Mouse (Mus musculus) olfactory bulb, adult 2 months (tissue): ENCODE measurements around the gene Gopc. TPM values are rescaled to one million over a fixed set of nuclear protein-coding genes. Genes with fewer than 3 reads are reported as not detected.
"Not testable (repeated sequence)": the region's sequence is repeated elsewhere in the genome, so short reads cannot be mapped to it uniquely, and the experiment has no call there.

Experiments used
- H3K27ac ChIP-seq: fragments of 200-500 bp; 2 replicates; pipeline ENCODE4 v1.5.1; 2012; ENCODE audit warnings: low read depth, low read length; ENCODE audit not compliant: insufficient read depth
- H3K4me1 ChIP-seq: fragments of 200-500 bp; 2 replicates; pipeline ENCODE4 v1.6.1; 2012; ENCODE audit warnings: low read length; ENCODE audit not compliant: control insufficient read depth, insufficient read depth
- H3K4me3 ChIP-seq: fragments of 200-500 bp; 2 replicates; pipeline ENCODE4 v1.5.1; 2012; ENCODE audit warnings: mild to moderate bottlenecking, low read depth, low read length, moderate library complexity; ENCODE audit not compliant: insufficient read depth
- CTCF ChIP-seq: fragments of 200-500 bp; IDR thresholded peaks from 2 replicates; pipeline ENCODE4 v1.5.1; 2012; ENCODE audit warnings: low read depth, mild to moderate bottlenecking, low read length, moderate library complexity; ENCODE audit not compliant: insufficient read depth
- POLR2A ChIP-seq: fragments of 200-500 bp; IDR thresholded peaks from 2 replicates; pipeline ENCODE4 v1.6.1; 2012; ENCODE audit warnings: mild to moderate bottlenecking, low read depth, low read length, moderate library complexity; ENCODE audit not compliant: insufficient read depth
- WGBS: fragments of 180-500 bp; shearing (Covaris S2); methylation state at CpG from one replicate; pipeline ENCODE4 v1.1.7; 2018; 5-methylcytosine and 5-hydroxymethylcytosine counted together
- polyA plus RNA-seq: library from polyadenylated mRNA; stranded (reverse); fragments of >200 nt; gene quantifications from 2 replicates; pipeline ENCODE4 v1.2.4, GENCODE M21; 2012; ENCODE audit warnings: low replicate concordance; ENCODE audit not compliant: missing spikeins, insufficient read depth, insufficient read length

Gene Gopc
- polyA plus RNA-seq, 1 experiment: not detected

GRCm38 (mm10) chr10:52376422-52376821 is 5.5 kb downstream of the Gopc start:
- 92% methylated on average over 2 of the region's 2 CpGs for WGBS
- Histone ChIP-seq H3K27ac (no peak overlapping the region), H3K4me1 (no peaks in the 10 kb centered on the region), H3K4me3 (no peak overlapping the region)
- TF ChIP-seq CTCF (no peak), POLR2A (no peak)

DNA sequence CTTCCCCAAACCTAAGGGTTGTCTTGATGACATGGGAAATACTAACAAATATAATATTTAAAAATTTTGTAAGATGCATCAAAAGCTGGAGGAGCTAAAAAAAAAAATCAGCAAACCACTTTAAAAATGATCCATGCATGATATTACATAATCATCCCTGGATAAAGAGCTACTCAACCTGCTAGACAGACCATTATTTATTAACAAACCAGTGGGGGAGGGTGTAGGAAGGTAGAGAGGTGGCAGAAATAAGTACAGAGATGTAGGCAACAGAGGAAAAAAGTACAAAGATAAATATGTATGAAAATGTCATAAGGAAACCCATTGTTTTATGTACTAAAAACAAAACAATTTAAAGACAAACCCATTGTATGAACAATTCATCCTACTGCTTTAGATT is 7.3 kb downstream of the Gopc start:
- Histone ChIP-seq H3K4me3 (no peak overlapping the region), H3K27ac (no peak overlapping the region), H3K4me1 (no peaks in the 10 kb centered on the region)
- no peak for TF ChIP-seq CTCF
- TF ChIP-seq POLR2A: no peak

DNA sequence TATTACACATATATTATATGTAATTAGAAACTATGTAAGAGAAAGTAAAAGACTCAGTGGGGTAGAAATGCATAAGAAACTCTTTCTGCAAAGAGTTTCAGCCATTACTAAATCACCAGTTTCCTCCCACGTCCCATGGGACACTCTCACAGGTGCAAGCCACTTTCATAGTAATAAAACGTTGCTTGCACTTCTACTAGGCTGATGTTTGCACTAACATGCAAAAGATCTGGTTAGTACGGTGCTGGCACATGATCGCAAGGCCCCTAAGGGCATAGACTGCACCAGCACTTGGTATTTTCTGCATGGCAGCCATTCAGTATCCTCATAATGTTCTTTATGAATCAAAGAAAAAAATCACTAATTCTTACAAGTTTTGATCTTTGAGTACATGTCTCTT is 8.1 kb downstream of the Gopc start:
- Histone ChIP-seq H3K4me1 (no peaks in the 10 kb centered on the region), H3K27ac (no peak overlapping the region), H3K4me3 (no peak overlapping the region)
- no peak for TF ChIP-seq CTCF
- TF ChIP-seq POLR2A: no peak
- WGBS: 84% methylated on average over 4 of the region's 4 CpGs

DNA sequence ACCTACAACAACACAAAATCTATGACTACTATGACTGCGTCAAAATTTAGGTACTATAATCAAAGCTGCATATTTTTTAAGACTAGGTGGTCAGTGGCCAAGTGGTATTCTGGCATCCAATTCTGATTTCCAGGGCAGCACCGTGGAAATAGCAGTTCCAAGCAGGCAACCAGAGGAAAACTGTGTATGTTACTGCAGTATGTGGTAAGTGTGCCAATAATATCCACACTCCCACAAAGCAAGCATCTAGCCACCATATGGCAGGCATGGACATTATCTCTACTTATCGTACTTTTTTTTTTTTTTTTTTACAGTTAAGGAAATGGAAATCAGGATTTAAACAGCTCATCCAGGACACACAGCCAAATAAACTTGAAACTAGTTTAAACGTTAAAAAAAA is 13.5 kb downstream of the Gopc start:
- 89% methylated on average over 4 of the region's 4 CpGs for WGBS
- H3K4me3 ChIP-seq: no peak overlapping the region
- no peak overlapping the region for H3K27ac ChIP-seq
- TF ChIP-seq POLR2A (no peak), CTCF (no peak)
- H3K4me1 ChIP-seq: no peaks in the 10 kb centered on the region

DNA sequence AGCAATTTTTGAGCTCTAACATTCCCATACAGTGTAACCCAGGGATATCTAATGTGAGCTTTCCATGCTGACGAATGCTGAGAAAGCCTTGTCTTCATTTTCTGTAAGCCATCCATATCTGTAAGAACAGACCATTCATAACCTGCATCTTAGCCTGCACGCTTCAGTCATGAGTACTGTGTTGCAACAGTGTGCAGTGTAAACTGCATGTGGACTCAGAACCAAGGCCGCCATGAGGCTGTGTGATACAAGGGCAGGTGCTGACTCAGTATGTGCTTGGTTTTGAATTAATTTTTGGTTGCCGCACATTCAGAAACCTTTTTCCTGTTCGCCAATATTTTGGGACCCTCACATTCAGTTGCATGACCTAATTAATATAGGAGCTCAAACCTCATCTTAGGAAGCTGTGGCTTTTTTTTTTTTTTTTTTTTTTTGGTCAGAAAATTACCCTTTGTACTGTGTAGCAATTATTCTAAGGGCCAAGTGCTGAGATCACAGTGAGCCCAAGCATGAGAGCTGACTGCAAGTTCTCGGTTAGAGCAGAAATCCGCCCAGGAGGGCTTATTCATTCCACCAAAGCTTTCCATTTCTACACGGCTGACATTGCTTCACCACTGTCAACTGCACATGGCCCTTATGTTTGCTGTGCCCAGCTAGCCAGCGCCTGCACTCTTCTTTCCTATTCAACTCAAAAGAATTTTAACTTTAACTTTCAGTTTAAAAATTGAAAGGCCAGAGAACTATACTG is 20.9 kb downstream of the Gopc start:
- TF ChIP-seq CTCF (no peak), POLR2A (no peak)
- no peak overlapping the region for H3K27ac ChIP-seq
- WGBS: 78% methylated on average over 9 of the region's 9 CpGs
- no peaks in the 10 kb centered on the region for H3K4me1 ChIP-seq
- no peak overlapping the region for H3K4me3 ChIP-seq

DNA sequence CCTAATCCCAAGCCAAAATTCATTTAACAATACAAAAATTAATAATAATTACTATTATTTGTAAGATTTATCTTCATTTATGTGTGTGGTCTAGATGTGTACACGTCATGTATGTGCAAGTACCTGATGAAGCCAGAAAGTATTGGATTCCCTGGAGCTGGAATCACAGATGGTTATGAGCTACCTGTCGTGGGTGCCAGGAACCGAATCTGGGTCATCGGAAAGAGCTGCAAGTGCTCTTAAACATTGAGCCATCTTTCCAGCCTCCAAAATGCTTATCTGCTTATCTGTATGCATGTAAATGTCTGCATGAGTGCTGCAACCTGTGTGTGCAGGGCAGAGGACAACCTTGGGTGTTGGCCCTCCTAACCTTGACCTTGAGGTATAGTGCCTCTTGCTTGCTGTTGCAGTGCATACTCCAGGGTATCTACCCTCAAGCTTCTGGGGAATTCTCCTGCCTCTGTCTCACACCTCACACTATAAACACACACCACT is 21.6 kb downstream of the Gopc start:
- H3K4me3 ChIP-seq: no peak overlapping the region
- H3K27ac ChIP-seq: no peak overlapping the region
- TF ChIP-seq POLR2A (no peak), CTCF (no peak)
- no peaks in the 10 kb centered on the region for H3K4me1 ChIP-seq
- 97% methylated on average over 4 of the region's 4 CpGs for WGBS

DNA sequence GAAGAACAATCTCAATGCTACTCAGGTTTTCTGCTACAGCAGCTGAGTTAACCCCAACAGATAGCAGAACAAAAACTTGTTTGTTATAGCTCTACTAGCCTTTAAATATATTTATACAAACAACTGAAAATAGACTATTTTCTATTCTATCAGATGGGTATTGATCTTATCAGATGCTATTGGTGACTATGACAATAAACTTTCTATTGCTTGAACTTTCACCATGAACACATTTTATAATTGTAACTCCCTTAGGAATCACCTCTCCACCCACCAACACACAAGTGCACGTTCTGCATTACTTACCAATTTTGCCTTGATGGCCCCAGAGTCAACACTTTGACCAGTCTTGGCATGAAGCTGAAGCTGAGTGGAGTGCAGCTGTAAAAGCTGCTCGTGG is 23.5 kb downstream of the Gopc start, which contains the start of gene Gm26741:
TSS of gene Gm26741 (plus strand) at position 301 of the 400 bp plus-strand sequence.
- WGBS: 76% methylated on average over 2 of the region's 2 CpGs
- no peak for TF ChIP-seq CTCF
- TF ChIP-seq POLR2A: no peak
- Histone ChIP-seq H3K27ac (no peak within 1 kb of the TSS), H3K4me1 (no peaks in the 10 kb centered on the region), H3K4me3 (no peak within 1 kb of the TSS)

DNA sequence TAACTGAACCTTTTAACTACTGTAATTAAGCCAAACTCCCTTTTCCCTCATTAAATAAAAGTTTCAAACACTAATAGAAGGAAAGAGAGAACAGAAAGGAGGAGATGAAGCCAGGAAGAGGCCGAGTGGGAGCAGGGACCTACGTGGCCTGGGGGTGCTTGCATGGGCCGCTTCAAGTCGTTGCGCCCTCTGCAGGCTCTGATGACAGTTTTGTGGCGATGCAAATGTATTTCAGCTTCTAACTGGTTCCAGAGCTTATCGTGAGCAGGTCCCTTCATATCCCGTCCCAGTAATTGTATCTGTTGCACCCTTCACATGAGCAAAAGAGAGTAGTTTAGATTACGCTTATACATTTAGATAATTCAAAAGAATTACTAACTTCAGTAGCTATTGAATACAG is 28.7 kb downstream of the Gopc start:
- H3K27ac ChIP-seq: no peak overlapping the region
- 64% methylated on average over 9 of the region's 9 CpGs for WGBS
- H3K4me3 ChIP-seq: no peak overlapping the region
- no peaks in the 10 kb centered on the region for H3K4me1 ChIP-seq
- TF ChIP-seq POLR2A (no peak), CTCF (no peak)

DNA sequence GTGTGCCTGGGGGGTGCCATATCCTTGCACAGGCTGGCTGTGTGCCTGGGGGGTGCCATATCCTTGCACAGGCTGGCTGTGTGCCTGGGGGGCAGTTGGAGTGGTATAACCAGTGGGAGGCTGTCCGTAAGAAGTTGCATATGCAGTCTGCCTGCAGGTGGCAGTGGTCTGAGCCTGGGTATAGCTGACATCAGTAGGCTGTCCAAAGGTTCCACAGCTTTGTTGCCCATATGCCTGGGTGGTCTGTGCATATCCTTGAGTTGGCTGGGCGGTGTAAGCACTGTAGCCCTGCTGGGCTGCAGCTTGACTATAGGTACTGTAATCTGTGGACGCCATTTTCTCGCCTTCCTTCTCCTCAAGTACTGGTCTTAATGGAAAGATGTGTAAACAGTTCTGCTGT is 38.6 kb downstream of the Gopc start:
- 94% methylated on average over 4 of the region's 4 CpGs for WGBS
- not testable (repeated sequence) for H3K4me3 ChIP-seq

More for the DNA sequence above, 38.6 kb downstream of the Gopc start:
- not testable (repeated sequence) for H3K27ac ChIP-seq, H3K4me1 ChIP-seq
